Mouse (Mus musculus): ENCODE measurements around the gene Higd1b. TPM values are rescaled to one million over a fixed set of nuclear protein-coding genes. Genes with fewer than 3 reads are reported as not detected.
A peak's percentile ranks its signal among the peaks of the same experiment; 100 is the strongest.

Higd1b gene
- total and polyA plus RNA-seq, 3 experiments: 11.0 to 15.2 (median 12.2) TPM

- Histone ChIP-seq H3K36me3 (ENCODE audit: control insufficient read depth, insufficient read depth, low read length) (no peaks in the 10 kb centered on the region), H3K9ac (ENCODE audit: low read depth, low read length) (no peak overlapping the region), H3K27ac (peak overlapping the region; percentile 45), H3K4me1 (ENCODE audit: control insufficient read depth, insufficient read depth, low read length) (no peaks in the 10 kb centered on the region), H3K79me2 (replicated peaks; ENCODE audit: control insufficient read depth, insufficient read depth, low read length) (no peaks in the 10 kb centered on the region), H3K4me3 (no peak overlapping the region), H3K27me3 (ENCODE audit: control insufficient read depth, insufficient read depth, low read length) (no peaks in the 10 kb centered on the region)
- WGBS: 81% methylated on average over 10 of the region's 10 CpGs
- TF ChIP-seq POLR2A (IDR thresholded peaks at IDR 0.05; ENCODE audit: insufficient read depth, low read depth, low read length) (0 out of 2 replicates have a peak, but pooled peaks have one; percentile 28), EP300 (IDR thresholded peaks at IDR 0.05; ENCODE audit: insufficient read depth, low read depth, low read length) (0 out of 2 replicates have a peak, but pooled peaks have one; percentile 22), CTCF (IDR thresholded peaks at IDR 0.05) (no peak)
- DNase-seq: peak; percentile 37 to 62
- intact Hi-C loops (cut with DNase I): no loop called here
Measured at GRCm38 (mm10) chr11:102834219-102834618, 1.4 kb upstream of the Higd1b start.

- intact Hi-C loops (cut with DNase I): no loop called here
- no peaks in the 10 kb centered on the region for H3K36me3 ChIP-seq (ENCODE audit: control insufficient read depth, insufficient read depth, low read length)
- H3K4me1 ChIP-seq (ENCODE audit: control insufficient read depth, insufficient read depth, low read length): no peaks in the 10 kb centered on the region
- DNase-seq: peak; percentile 27
- H3K79me2 ChIP-seq (replicated peaks; ENCODE audit: control insufficient read depth, insufficient read depth, low read length): no peaks in the 10 kb centered on the region
- 62% methylated on average over 9 of the region's 9 CpGs for WGBS
- H3K27ac ChIP-seq: peak overlapping the region; percentile 64
- peak overlapping the region; percentile 10; the same call in 1 of the 2 replicates for H3K4me3 ChIP-seq
- TF ChIP-seq CTCF (IDR thresholded peaks at IDR 0.05) (no peak), EP300 (IDR thresholded peaks at IDR 0.05; ENCODE audit: insufficient read depth, low read depth, low read length) (0 out of 2 replicates have a peak, but pooled peaks have one; percentile 4), POLR2A (IDR thresholded peaks at IDR 0.05; ENCODE audit: insufficient read depth, low read depth, low read length) (peak; percentile 62)
- no peak overlapping the region for H3K9ac ChIP-seq (ENCODE audit: low read depth, low read length)
- no peaks in the 10 kb centered on the region for H3K27me3 ChIP-seq (ENCODE audit: control insufficient read depth, insufficient read depth, low read length)
Measured at GRCm38 (mm10) chr11:102836146-102836545, 497 bp downstream of the Higd1b start.

GRCm38 (mm10) chr11:102837385-102837784, 1.7 kb downstream of the Higd1b start:
- TF ChIP-seq CTCF (IDR thresholded peaks at IDR 0.05): no peak
- TF ChIP-seq EP300 (IDR thresholded peaks at IDR 0.05; ENCODE audit: insufficient read depth, low read depth, low read length): no peak
- TF ChIP-seq POLR2A (IDR thresholded peaks at IDR 0.05; ENCODE audit: insufficient read depth, low read depth, low read length): no peak
- WGBS: 88% methylated on average over 1 of the region's 1 CpGs
- intact Hi-C loops (cut with DNase I): no loop called here
- H3K79me2 ChIP-seq (replicated peaks; ENCODE audit: control insufficient read depth, insufficient read depth, low read length): no peaks in the 10 kb centered on the region
- peak overlapping the region; percentile 64 for H3K27ac ChIP-seq
- no peaks in the 10 kb centered on the region for H3K36me3 ChIP-seq (ENCODE audit: control insufficient read depth, insufficient read depth, low read length)
- H3K4me3 ChIP-seq: no peak overlapping the region
- no peak for DNase-seq
- H3K4me1 ChIP-seq (ENCODE audit: control insufficient read depth, insufficient read depth, low read length): no peaks in the 10 kb centered on the region
- H3K9ac ChIP-seq (ENCODE audit: low read depth, low read length): peak overlapping the region; percentile 7; the same call in 1 of the 2 replicates
- no peaks in the 10 kb centered on the region for H3K27me3 ChIP-seq (ENCODE audit: control insufficient read depth, insufficient read depth, low read length)

- peak overlapping the region; percentile 64 for H3K27ac ChIP-seq
- H3K27me3 ChIP-seq (ENCODE audit: control insufficient read depth, insufficient read depth, low read length): no peaks in the 10 kb centered on the region
- peak; percentile 34 to 57 for DNase-seq
- no peak overlapping the region for H3K9ac ChIP-seq (ENCODE audit: low read depth, low read length)
- 77% methylated on average over 2 of the region's 2 CpGs for WGBS
- H3K4me3 ChIP-seq: no peak overlapping the region
- no peaks in the 10 kb centered on the region for H3K79me2 ChIP-seq (replicated peaks; ENCODE audit: control insufficient read depth, insufficient read depth, low read length)
- H3K36me3 ChIP-seq (ENCODE audit: control insufficient read depth, insufficient read depth, low read length): no peaks in the 10 kb centered on the region
- H3K4me1 ChIP-seq (ENCODE audit: control insufficient read depth, insufficient read depth, low read length): no peaks in the 10 kb centered on the region
- intact Hi-C loops (cut with DNase I): no loop called here
- TF ChIP-seq POLR2A (IDR thresholded peaks at IDR 0.05; ENCODE audit: insufficient read depth, low read depth, low read length) (0 out of 2 replicates have a peak, but pooled peaks have one; percentile 12), CTCF (IDR thresholded peaks at IDR 0.05) (peak; percentile 22), EP300 (IDR thresholded peaks at IDR 0.05; ENCODE audit: insufficient read depth, low read depth, low read length) (0 out of 2 replicates have a peak, but pooled peaks have one; percentile 44)
Measured at GRCm38 (mm10) chr11:102838126-102838525, 2.5 kb downstream of the Higd1b start.

- no peak for TF ChIP-seq EP300 (IDR thresholded peaks at IDR 0.05; ENCODE audit: insufficient read depth, low read depth, low read length)
- Histone ChIP-seq H3K36me3 (ENCODE audit: control insufficient read depth, insufficient read depth, low read length) (no peaks in the 10 kb centered on the region), H3K9ac (ENCODE audit: low read depth, low read length) (peak overlapping the region; percentile 16; the same call in 1 of the 2 replicates), H3K4me3 (no peak overlapping the region), H3K27me3 (ENCODE audit: control insufficient read depth, insufficient read depth, low read length) (no peaks in the 10 kb centered on the region), H3K79me2 (replicated peaks; ENCODE audit: control insufficient read depth, insufficient read depth, low read length) (no peaks in the 10 kb centered on the region), H3K27ac (peak overlapping the region; percentile 56), H3K4me1 (ENCODE audit: control insufficient read depth, insufficient read depth, low read length) (no peaks in the 10 kb centered on the region)
- intact Hi-C loops (cut with DNase I): no loop called here
- WGBS: 72% methylated on average over 9 of the region's 9 CpGs
- no peak for DNase-seq
Measured at GRCm38 (mm10) chr11:102838616-102839150, 3.0 kb downstream of the Higd1b start.

GRCm38 (mm10) chr11:102845926-102846325, 10.3 kb downstream of the Higd1b start:
- Histone ChIP-seq H3K9ac (ENCODE audit: low read depth, low read length) (no peak overlapping the region), H3K27me3 (ENCODE audit: control insufficient read depth, insufficient read depth, low read length) (no peaks in the 10 kb centered on the region), H3K4me3 (no peak overlapping the region), H3K36me3 (ENCODE audit: control insufficient read depth, insufficient read depth, low read length) (no peaks in the 10 kb centered on the region), H3K79me2 (replicated peaks; ENCODE audit: control insufficient read depth, insufficient read depth, low read length) (no peaks in the 10 kb centered on the region), H3K27ac (no peak overlapping the region), H3K4me1 (ENCODE audit: control insufficient read depth, insufficient read depth, low read length) (no peaks in the 10 kb centered on the region)
- WGBS: 85% methylated on average over 10 of the region's 10 CpGs
- intact Hi-C loops (cut with DNase I): no loop called here
- DNase-seq: no peak
- TF ChIP-seq POLR2A (IDR thresholded peaks at IDR 0.05; ENCODE audit: insufficient read depth, low read depth, low read length) (no peak), CTCF (IDR thresholded peaks at IDR 0.05) (no peak), EP300 (IDR thresholded peaks at IDR 0.05; ENCODE audit: insufficient read depth, low read depth, low read length) (no peak)
